Mouse (Mus musculus) cerebral cortex, adult 2 months (tissue): Measurements from ENCODE around the gene Upf1.

ENCODE experiments used
- WGBS: fragments of 180-500 bp; shearing (Covaris S2); methylation state at CpG from one replicate; pipeline ENCODE4 v1.1.7; 2018; 5-methylcytosine and 5-hydroxymethylcytosine counted together

The Upf1 gene

DNA sequence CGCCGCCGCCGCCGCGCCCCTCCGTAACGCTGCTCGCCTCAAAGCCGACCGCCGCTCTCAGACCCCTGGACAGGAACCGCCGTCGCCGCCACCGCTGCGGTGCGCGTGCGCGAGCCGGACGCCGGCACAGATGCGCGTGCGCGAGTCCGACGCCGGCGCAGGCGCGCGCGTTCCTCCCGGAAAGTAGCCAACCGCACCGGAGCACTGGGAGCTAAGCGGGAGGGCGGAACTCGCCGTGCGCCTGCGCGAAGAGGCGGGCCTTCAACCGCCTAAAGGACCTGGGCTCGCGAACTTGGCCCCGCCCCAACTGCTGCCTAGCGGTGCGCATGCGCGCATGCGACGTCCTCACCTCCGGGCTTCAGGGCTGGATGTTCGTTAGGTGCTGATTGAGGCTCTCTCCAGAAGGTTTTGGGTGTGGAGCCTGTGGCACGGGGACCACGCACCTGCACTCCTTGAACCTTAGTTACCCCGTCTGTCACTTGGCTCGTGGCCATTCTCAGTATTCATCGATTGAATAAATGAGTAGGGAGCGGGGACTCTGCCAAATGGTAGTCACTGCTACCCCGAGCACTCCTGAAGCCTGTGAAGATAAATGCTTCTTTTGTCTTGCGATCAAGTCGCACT, at the start of gene Upf1:
Gene Upf1, minus strand, starts transcription at position 85 of the 624 bp plus-strand sequence.
- under 1% methylated on average over 69 of the region's 69 CpGs for WGBS

DNA sequence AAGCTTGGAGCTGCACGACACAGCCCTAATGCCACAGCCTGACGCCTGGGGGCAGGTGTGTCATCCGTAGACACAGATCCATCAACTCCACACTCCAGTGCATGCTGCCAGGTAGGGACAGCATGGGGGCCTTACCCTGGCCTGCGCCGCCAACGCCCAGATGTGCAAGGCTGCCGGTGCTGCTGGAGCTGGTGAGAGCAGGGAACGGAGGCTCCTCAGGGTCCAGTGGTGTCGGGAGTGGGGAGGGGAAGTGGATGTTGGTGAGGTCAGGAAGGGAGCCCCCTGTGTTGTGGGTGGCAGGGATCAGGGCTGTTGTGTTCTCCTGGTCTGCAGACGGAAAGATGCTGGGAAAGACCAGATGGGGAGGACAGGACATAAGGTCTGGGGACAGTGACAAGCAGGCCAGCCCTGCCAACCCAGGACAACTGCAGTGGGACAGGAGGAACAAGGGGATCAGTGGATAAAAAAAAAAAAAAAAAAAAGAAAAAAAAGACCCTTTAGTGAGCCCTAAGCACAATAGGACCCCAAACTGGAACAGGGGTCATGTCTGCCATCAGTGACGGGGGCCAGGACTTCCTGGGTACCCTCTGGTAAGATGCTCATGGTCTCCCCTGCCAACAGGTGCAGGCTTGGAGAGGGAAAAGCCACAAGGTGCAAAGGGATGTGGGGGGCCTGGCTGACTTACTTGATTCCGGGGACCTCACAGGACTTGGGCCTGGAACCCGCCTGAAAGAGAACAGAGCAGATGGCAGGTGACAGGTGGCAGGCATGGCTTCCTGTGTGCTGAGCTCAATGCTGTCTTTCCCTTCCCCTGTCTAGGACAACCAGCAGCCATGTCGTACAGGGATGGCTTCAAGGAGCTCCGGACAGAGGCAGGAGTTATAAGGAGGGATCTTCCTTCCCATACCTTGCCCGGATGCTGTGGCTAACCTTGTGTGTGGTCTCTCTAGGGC, 44.8 kb upstream of the Upf1 start:
- 88% methylated on average over 16 of the region's 16 CpGs for WGBS

DNA sequence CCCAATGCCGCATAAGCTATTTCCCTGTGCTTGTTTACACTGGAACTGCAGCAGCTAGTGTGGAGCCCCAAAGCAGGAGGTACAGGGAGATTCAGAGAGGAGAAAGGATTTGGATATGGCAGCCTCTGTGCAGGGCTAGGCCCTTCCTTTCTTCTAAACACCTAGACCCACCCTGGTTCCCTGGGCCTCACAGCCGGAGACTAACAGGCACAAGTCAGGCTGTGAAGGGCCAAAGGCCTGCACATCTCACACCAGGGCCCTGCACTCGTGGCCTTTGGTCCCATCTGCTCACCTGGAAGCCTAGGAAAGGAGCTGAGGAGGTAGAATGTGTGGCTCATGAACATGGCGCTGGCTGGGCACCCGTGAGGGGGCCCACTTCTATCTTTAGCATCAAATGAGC, 43.1 kb upstream of the Upf1 start:
- WGBS = 81% methylated on average over 5 of the region's 5 CpGs

DNA sequence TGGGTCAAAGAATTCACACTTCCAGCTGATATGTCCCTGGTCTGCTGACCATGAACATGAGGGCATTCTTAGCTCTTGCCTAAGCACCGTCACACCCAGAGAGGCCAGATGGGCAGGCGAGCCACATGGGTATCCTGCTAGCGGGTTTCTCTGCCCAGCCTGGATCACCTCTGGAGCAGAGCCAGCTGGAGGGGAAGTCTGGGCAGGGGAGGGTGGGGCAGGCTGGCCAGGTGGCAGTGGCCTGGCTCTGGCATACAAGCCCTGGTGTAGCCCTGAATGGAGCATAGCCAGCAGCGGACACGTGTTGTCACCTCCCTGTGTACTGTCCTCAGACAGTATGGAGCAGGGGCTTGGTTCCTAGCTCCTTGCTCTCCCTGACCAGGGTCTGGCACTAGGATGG, 42.6 kb upstream of the Upf1 start:
- WGBS = 67% methylated on average over 5 of the region's 5 CpGs

DNA sequence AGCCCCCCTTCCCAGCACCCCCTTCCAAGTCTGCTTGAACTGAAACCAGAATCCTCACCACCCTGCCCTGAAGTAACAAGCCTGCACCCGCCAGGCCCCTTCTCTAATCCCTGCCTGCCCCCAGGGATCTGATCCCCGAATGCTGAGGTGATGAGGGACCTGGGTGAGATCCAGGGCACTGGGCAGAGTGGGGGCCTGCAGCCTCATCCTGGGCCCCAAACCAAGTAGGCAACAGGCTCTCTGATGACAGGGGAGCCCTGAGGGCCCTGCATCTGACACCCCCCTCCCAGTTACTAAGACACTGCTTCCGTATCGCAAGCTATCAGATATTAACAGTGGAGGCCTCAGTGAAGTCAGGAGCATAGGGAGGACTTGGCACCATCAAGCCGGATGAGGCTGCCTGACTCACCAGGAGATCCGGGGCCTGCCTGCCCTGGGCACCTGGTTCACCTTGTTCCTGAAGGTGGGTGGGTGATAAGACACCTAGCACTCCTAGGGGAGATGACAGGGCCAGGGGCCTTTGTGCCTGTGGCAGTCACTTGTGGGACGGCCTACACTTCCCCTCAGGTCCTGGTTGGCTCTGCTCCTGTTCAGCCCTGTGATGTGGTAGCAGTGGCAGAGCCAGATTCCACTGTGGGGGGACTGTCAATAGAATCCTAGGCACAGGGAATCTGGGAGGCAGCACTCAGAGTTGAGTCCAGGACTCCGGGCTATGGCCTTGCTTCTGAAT, 41.4 kb upstream of the Upf1 start:
- 94% methylated on average over 8 of the region's 8 CpGs for WGBS

DNA sequence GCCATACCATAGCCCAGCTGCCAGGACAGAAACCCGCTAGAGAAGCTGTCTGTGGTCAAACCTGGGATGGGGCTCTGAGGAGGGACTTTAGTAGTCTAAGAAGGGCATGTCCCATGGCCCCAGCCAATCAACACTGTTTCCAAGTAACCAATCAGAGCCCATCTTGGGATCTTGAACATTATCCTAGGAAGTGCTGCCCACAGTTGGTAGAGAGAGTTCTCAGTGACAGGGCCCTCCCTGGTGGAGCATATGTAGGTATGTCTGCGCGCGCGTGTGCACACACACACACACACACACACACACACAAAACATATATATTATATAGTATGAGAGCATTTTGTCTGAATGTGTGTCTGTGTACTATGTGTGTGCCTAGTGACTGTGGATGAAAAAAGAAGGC, 40.0 kb upstream of the Upf1 start:
- WGBS = 87% methylated on average over 5 of the region's 5 CpGs

DNA sequence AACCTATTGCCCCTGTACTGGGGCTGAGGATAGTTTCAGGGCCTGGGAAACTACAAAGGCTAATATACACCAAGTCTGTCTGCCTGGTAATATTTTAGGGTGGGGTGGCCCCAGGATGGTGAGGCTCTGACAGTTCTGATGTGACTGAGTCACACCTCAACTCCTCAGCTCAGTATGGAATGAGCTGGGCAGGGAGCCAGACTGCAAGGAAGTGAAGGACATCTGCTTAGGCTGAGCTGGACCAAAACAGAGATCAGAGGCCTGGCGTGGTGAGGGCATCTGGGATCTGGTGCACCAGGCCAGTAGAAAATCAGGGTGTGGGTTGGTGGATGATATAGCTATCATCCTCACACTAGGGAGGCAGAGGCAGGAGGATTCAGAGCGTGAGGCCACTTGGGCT, 36.6 kb upstream of the Upf1 start:
- WGBS = 75% methylated on average over 2 of the region's 2 CpGs

DNA sequence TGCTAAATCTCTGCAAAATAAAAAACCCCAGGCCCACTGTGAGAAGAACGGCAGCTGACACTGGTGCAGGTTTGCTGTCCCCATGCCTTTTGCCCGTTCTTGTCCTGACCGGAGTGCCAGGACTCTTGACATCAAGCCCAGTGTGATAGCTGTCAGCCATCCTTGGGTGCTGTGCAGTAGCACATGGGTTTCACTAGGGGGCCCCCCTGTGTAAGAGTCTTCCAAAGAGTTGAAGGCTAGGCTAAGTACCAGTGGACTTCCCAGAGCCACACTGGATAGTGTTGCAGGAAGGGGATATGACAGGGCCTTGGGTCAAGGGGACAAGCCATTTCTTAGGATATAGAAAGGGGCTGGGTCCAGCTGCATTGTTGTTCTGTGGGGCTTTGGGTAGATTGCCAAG, 30.2 kb upstream of the Upf1 start:
- WGBS = 44% methylated on average over 3 of the region's 3 CpGs

DNA sequence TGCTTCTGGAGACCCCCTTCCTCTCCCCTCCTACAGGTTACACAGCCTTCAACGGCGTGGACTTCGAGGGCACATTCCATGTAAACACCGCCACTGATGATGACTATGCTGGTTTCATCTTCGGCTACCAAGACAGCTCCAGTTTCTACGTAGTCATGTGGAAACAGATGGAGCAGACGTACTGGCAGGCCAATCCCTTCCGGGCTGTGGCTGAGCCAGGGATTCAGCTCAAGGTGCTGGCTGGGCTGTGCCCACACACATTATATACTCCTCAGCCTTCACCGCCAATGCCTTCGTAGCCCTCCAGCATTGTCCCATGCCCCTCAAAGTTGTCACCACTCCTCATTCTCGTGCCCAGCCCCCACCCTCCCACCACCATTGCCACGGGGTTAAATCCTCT, 27.0 kb upstream of the Upf1 start:
- WGBS = 59% methylated on average over 12 of the region's 12 CpGs

DNA sequence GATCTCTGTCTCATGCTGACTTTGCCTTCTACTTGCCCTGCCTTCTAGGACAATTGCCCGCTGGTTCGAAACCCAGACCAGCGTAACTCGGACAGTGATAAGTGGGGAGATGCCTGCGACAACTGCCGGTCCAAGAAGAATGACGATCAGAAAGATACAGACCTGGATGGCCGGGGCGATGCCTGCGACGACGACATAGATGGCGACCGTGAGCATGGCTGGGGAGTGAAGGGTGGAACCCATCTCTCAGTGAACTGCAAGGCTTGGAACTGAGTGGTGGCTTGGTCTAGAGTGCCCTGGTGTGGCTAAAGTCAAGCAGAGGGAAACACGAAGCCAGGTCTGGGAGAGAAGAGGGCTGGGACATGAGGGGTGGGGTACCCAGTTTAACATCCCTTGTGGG, 24.0 kb upstream of the Upf1 start:
- WGBS = 16% methylated on average over 15 of the region's 15 CpGs

DNA sequence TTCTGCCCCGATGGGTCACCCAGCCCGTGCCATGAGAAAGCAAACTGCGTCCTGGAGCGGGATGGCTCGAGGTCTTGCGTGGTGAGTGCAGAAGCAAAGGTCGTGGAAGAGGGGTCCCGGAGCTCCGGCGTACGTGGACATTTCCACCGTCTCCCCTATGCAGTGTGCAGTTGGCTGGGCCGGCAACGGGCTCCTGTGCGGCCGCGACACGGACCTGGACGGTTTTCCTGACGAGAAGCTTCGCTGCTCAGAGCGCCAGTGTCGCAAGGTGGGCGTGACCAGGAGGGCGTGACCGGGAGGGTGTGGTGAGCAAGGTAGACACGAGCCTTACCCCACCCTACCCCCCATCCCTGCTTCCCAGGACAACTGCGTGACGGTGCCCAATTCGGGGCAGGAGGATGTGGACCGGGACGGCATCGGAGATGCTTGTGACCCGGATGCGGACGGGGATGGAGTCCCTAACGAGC, 23.2 kb upstream of the Upf1 start:
- WGBS = 3% methylated on average over 37 of the region's 37 CpGs

DNA sequence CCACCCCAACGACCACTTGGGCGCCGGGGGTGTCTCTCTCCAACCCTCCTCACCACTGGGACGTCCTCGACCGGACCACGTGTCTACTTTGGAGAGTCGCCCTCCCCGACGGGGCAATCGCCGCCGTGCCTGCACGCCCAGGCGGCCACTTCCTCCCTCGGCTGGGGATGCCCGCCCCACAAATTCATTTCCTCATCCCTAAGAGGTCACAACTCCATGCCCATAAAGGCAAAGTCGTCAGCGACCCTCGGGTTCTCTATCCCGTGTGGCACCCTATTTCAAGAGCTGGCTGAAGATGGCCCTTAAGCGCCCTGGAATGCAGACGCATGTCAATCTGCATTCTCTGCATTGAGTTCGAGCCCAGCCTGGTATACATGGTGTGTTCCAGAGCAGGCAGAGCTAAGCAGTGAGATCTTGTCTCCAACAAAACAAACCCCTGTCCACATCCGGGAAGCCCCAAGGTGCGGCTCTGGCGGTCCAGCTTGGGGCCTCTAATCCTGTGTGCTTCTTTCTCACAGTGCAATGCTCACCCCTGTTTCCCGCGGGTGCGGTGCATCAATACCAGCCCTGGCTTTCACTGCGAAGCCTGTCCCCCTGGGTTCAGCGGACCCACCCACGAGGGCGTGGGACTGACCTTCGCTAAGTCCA, 22.3 kb upstream of the Upf1 start:
- 5% methylated on average over 35 of the region's 35 CpGs for WGBS

DNA sequence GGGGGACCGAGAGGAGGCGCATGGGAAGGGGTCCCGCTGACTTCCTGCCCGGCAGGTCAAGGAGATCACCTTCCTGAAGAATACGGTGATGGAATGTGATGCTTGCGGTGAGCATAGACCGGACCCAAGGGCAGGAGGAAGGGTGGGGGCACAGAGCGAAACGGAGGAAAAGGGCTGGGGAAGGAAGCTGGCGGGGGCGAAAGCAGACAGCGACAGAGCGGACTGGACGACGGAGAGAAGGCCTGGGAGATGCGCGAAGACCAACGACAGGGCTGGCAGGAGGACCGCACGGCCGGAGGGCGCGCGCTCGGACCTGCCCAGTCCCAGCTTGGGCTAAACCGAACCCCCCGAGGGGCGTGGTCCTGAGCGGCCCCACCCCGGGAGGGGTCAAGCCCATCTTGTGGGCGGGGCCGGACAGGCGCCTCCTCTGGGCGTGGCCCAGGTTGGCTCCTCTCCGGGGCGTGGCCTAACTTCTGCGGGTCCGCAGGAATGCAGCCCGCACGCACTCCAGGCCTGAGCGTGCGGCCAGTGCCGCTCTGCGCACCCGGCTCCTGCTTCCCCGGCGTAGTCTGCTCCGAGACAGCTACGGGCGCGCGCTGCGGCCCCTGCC, 21.3 kb upstream of the Upf1 start:
- 1% methylated on average over 49 of the region's 53 CpGs for WGBS

DNA sequence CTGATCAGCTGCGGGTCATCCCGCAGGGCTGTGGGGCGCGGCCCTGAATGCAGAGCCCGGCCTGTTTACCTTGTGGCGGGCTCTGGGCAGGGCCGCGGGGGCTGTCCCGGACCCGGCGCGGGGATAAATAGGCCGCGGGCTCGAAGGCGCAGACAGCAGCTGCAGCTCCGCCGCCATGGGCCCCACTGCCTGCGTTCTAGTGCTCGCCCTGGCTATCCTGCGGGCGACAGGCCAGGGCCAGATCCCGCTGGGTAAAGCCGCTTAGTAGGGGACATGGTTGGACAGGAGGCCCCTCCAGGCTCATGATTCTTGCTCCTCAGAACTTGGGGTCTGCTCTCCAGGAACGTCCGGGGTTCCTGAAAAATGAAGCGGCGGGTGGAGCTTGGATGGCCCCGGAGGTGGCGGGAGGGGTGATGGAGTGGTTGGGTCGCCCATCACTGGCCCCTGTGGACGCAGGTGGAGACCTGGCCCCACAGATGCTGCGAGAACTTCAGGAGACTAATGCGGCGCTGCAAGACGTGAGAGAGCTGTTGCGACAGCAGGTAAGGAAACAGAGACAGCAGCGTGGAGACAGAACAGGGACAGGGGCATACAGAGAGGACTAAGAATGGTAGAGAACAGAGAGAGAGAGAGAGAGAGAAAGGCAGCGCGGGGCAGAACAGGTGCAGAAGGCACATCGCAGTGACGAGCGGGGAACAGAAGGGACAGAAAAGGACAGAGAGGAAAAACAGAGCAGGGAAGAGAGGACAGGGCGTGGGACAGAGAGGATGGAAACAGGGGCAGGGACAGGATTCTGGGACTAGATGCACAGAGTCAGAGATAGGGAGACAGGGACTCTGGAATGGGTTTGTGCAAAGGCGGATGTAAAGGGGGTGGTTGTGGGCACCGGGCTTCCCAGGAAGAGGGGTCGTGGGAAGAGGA, 20.6 kb upstream of the Upf1 start, which contains the start of gene Comp:
Gene Comp, plus strand, starts transcription at position 162 of the 921 bp plus-strand sequence.
- WGBS = 12% methylated on average over 47 of the region's 47 CpGs

DNA sequence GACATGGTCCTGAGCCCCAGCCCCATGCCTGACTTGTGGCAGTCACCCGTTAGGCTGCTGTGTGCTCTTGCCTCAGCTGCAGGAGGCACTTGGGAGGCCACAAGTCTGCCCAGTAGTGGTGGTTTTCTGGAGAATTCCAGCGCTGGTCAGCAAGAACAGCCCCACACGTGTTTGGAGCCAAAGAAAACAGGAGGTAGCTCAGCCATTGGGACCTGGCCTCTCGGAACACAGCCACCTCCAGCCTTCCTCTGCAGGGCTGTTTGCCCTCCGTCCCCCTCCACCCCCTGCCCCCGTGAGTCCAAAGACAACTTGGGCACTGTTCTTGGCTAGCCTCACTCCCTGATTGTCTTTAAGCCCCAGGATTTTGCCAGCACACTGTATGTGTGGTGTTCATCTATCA, 18.9 kb upstream of the Upf1 start:
- WGBS = 62% methylated on average over 6 of the region's 6 CpGs

DNA sequence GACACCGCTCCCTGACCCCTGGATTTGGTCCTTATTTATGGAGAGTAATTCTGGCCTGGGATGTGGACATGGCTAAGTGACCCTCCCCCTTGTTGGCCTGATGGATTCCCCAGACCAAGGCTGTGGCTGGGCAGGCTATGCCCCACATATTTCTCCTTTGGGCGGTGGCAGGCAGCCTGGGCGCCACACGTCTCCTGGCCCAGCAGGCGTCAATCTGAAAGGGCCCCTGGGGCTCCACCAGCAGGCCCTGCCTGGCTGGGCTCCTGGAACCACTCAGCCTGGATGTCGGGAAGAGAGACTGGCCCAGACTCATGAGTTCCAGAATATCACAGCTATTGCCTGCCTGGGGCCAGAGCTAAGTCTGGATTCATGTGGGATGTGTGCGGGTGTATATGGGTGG, 17.4 kb upstream of the Upf1 start:
- 77% methylated on average over 7 of the region's 7 CpGs for whole genome bisulfite sequencing

DNA sequence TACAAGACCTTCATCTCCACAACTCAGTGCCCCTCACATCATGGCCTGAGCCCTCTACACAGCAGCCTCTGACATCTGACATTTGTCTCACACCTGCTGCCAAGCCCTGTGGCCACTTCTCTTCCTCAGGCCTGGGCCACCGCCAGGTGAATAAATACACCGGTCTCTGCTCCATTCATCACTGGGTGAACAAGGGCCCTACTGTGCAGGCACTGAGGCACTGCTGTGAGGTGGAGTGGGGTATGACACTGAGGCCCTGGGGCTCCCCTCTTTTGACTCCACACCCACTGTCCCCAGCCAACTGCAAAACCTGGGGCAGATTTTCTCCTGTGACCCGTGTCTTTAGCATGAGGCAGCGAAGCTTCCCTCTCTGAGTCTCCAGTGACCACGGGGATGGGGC, 13.5 kb upstream of the Upf1 start:
- WGBS = 78% methylated on average over 5 of the region's 5 CpGs

DNA sequence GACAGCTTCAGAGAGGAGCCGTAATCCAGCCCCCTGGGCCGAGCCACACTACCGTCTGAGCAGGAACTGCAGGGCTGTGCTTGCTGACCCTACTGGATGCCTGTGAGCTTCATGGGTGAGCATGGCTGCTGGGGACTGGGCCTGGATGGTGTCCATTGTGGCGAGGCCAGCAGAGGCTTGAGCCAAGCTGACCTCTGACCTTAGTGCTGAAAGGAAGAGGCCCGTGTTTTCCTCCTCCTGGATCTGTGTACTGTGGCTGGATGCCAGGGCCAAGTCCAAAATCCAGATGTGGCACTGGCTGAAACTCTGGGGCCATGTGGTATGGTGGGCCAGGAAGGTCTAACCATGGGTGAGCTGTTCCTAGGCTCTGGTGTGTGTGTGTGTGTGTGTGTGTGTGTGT, 11.0 kb upstream of the Upf1 start:
- WGBS = 59% methylated on average over 5 of the region's 5 CpGs

DNA sequence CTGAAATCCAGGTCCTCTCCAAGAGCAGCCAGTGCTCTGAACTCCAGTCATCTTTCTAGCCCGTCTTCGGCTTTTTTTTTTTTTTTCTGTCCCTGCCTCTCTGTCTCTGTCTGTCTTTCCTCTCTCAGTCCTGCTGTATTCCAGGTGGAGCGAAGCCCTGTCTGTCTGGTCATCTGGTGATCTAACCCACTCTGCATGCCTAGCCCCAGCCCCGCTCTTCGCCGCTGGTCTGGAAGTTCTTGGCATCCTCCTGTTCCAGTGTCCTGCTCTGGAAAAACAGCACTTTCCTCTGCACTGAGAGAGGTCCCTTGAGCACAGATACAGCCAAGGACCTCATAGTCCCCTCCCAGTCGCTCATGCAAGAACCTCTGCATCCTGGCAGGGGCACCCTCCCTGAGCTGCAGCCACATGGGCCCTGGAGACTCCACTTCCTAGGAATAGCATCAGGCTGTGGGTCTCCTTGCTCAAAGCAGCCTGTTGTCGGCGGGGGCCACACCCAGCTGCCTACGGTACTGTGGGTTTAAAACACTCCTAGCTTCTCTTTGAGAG, 8.5 kb upstream of the Upf1 start:
- WGBS = 81% methylated on average over 10 of the region's 10 CpGs

DNA sequence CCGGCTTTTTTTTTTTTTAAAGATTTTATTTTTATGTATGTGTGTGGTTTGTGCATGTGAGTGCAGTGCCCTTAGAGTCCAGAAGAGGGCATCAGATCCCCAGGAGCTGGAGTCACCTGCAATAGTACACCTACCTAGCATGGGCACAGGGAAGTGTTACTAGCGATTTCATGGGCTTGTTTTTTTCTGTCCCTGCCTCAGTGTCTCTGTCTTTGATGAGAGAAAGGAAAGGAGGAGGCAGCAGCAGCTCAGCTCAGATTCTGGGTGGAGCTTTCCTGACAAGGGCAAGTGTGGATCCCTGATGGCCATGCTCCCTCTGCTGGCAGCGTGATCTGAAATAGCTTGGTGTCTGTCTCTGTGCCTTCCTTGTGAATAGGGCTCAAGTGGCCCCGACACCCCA, 7.7 kb upstream of the Upf1 start:
- 58% methylated on average over 4 of the region's 4 CpGs for WGBS
